Mouse (Mus musculus) lung, adult 2 months (tissue): ENCODE measurements around the gene Ccdc88c. TPM values are rescaled to one million over a fixed set of nuclear protein-coding genes. Genes with fewer than 3 reads are reported as not detected.

Source experiments
- DNase-seq: peaks from one replicate; pipeline ENCODE4 v3.0.0; 2022
- H3K4me1 ChIP-seq: fragments of 200-500 bp; 2 replicates; pipeline ENCODE4 v1.6.1; 2011; ENCODE audit warnings: low read length; ENCODE audit not compliant: control insufficient read depth, insufficient read depth
- H3K4me3 ChIP-seq: fragments of 200-500 bp; replicated peaks from 2 replicates; pipeline ENCODE3; 2011; ENCODE audit warnings: low read depth, mild to moderate bottlenecking, control low read depth, low read length; ENCODE audit errors: extremely low read depth
- CTCF ChIP-seq: fragments of 200-500 bp; IDR thresholded peaks from 2 replicates; pipeline ENCODE4 v1.5.1; 2011; ENCODE audit warnings: mild to moderate bottlenecking, low read length, control low read depth; ENCODE audit not compliant: insufficient read depth
- POLR2A ChIP-seq: fragments of 200-500 bp; IDR thresholded peaks from 2 replicates; pipeline ENCODE4 v1.6.1; 2011; ENCODE audit warnings: low read depth, mild to moderate bottlenecking, control low read depth, low read length, borderline replicate concordance; ENCODE audit errors: extremely low read depth
- WGBS: fragments of 180-500 bp; shearing (Covaris S2); methylation state at CpG from one replicate; pipeline ENCODE4 v1.1.7; 2018; 5-methylcytosine and 5-hydroxymethylcytosine counted together
- polyA plus RNA-seq: library from polyadenylated mRNA; depleted of rRNA; stranded (reverse); fragments of >200 nt; gene quantifications from 2 replicates; pipeline ENCODE4 v1.2.3, GENCODE M21; 2012

Gene Ccdc88c
- polyA plus RNA-seq, 1 experiment = 19.7 TPM

- no peak for DNase-seq
- Histone ChIP-seq H3K4me3 (no peak overlapping the region), H3K4me1 (peaks cover 7% of the 10 kb centered on the region)
- 79% methylated on average over 11 of the region's 11 CpGs for WGBS
- TF ChIP-seq POLR2A (no peak), CTCF (no peak)
Measured at GRCm38 (mm10) chr12:100983565-100983964, 45.3 kb downstream of the Ccdc88c start.

- TF ChIP-seq CTCF = no peak
- no peak for TF ChIP-seq POLR2A
- WGBS = 57% methylated on average over 8 of the region's 8 CpGs
- peak; percentile 26 for DNase-seq
- Histone ChIP-seq H3K4me1 (peaks cover 14% of the 10 kb centered on the region), H3K4me3 (no peak overlapping the region)
Measured at GRCm38 (mm10) chr12:100982217-100982616, 46.6 kb downstream of the Ccdc88c start.

GRCm38 (mm10) chr12:100980551-100981008 is 48.3 kb downstream of the Ccdc88c start:
- DNase-seq = no peak
- WGBS = 67% methylated on average over 9 of the region's 9 CpGs
- TF ChIP-seq POLR2A = no peak
- no peak for TF ChIP-seq CTCF
- Histone ChIP-seq H3K4me1 (peaks cover 14% of the 10 kb centered on the region), H3K4me3 (no peak overlapping the region)

GRCm38 (mm10) chr12:100979616-100980015 is 49.2 kb downstream of the Ccdc88c start:
- H3K4me1 ChIP-seq = peaks cover 10% of the 10 kb centered on the region
- no peak for DNase-seq
- WGBS = 76% methylated on average over 5 of the region's 5 CpGs
- no peak overlapping the region for H3K4me3 ChIP-seq
- TF ChIP-seq CTCF (no peak), POLR2A (no peak)

GRCm38 (mm10) chr12:100977958-100978725 is 50.7 kb downstream of the Ccdc88c start:
- H3K4me3 ChIP-seq = no peak overlapping the region
- 37% methylated on average over 15 of the region's 15 CpGs for WGBS
- DNase-seq = no peak
- no peak for TF ChIP-seq CTCF
- no peak for TF ChIP-seq POLR2A
- H3K4me1 ChIP-seq = peaks cover 9% of the 10 kb centered on the region

- Histone ChIP-seq H3K4me3 (no peak overlapping the region), H3K4me1 (peaks cover 9% of the 10 kb centered on the region)
- no peak for TF ChIP-seq POLR2A
- TF ChIP-seq CTCF = no peak
- no peak for DNase-seq
Measured at GRCm38 (mm10) chr12:100977551-100977950, 51.3 kb downstream of the Ccdc88c start.

GRCm38 (mm10) chr12:100969808-100970207 is 59.0 kb downstream of the Ccdc88c start:
- 63% methylated on average over 7 of the region's 7 CpGs for WGBS

GRCm38 (mm10) chr12:100967383-100967782 is 61.5 kb downstream of the Ccdc88c start:
- TF ChIP-seq POLR2A (no peak), CTCF (no peak)
- 87% methylated on average over 12 of the region's 12 CpGs for WGBS
- H3K4me3 ChIP-seq = no peak overlapping the region
- no peaks in the 10 kb centered on the region for H3K4me1 ChIP-seq
- DNase-seq = no peak

More at GRCm38 (mm10) chr12:100969808-100970207, 59.0 kb downstream of the Ccdc88c start:
- Histone ChIP-seq H3K4me3 (no peak overlapping the region), H3K4me1 (no peaks in the 10 kb centered on the region)
- no peak for DNase-seq
- no peak for TF ChIP-seq CTCF
- no peak for TF ChIP-seq POLR2A

- Histone ChIP-seq H3K4me1 (no peaks in the 10 kb centered on the region), H3K4me3 (no peak overlapping the region)
- TF ChIP-seq CTCF = no peak
- no peak for TF ChIP-seq POLR2A
- 89% methylated on average over 9 of the region's 9 CpGs for WGBS
- no peak for DNase-seq
Measured at GRCm38 (mm10) chr12:100966253-100966652, 62.6 kb downstream of the Ccdc88c start.

- no peaks in the 10 kb centered on the region for H3K4me1 ChIP-seq
- TF ChIP-seq POLR2A (no peak), CTCF (no peak)
- no peak for DNase-seq
- 69% methylated on average over 3 of the region's 3 CpGs for WGBS
- H3K4me3 ChIP-seq = no peak overlapping the region
Measured at GRCm38 (mm10) chr12:100965298-100965697, 63.6 kb downstream of the Ccdc88c start.
